Mouse (Mus musculus) bone marrow, adult 2 months (tissue): Measurements from ENCODE around the gene Mrap. TPM values are rescaled to one million over a fixed set of nuclear protein-coding genes. Genes with fewer than 3 reads are reported as not detected.

Experiments
- H3K27ac ChIP-seq: fragments of 200-500 bp; 2 replicates; pipeline ENCODE4 v1.5.1; 2012; ENCODE audit warnings: low read depth, mild to moderate bottlenecking, control low read depth, inconsistent platforms, low read length; ENCODE audit not compliant: control insufficient read depth, poor library complexity, insufficient read depth
- H3K4me1 ChIP-seq: fragments of 200-500 bp; 2 replicates; pipeline ENCODE4 v1.6.1; 2011; ENCODE audit warnings: low read length; ENCODE audit not compliant: control insufficient read depth, insufficient read depth
- H3K4me3 ChIP-seq: fragments of 200-500 bp; replicated peaks from 2 replicates; pipeline ENCODE3; 2011; ENCODE audit warnings: mild to moderate bottlenecking, low read depth, low read length, control low read depth; ENCODE audit not compliant: control insufficient read depth
- CTCF ChIP-seq: fragments of 200-500 bp; IDR thresholded peaks from 2 replicates; pipeline ENCODE4 v1.5.1; 2011; ENCODE audit warnings: low read length, control low read depth; ENCODE audit not compliant: control insufficient read depth, insufficient read depth
- POLR2A ChIP-seq: fragments of 200-500 bp; IDR thresholded peaks from 2 replicates; pipeline ENCODE4 v1.6.1; 2011; ENCODE audit warnings: low read depth, mild to moderate bottlenecking, control low read depth, low read length, borderline replicate concordance; ENCODE audit not compliant: control insufficient read depth
- WGBS: fragments of 180-500 bp; shearing (Covaris S2); methylation state at CpG from one replicate; pipeline ENCODE4 v1.1.7; 2018; 5-methylcytosine and 5-hydroxymethylcytosine counted together
- polyA plus RNA-seq: library from polyadenylated mRNA; stranded (reverse); fragments of >200 nt; gene quantifications from 2 replicates; pipeline ENCODE4 v1.2.4, GENCODE M21; 2011; ENCODE audit warnings: low replicate concordance; ENCODE audit not compliant: missing spikeins, insufficient read depth, insufficient read length

Gene Mrap
- 8.2 and 8.5 TPM in 2 replicates for polyA plus RNA-seq

GRCm38 (mm10) chr16:90738092-90738956 is at the start of gene Mrap:
Mrap (plus strand) TSS chr16:90738207.
- WGBS = 82% methylated on average over 26 of the region's 26 CpGs
- H3K4me1 ChIP-seq = no peaks in the 10 kb centered on the region; the same call in 1 of the 2 replicates
- TF ChIP-seq POLR2A = no peak
- TF ChIP-seq CTCF = no peak
- H3K27ac ChIP-seq = no peak within 1 kb of the TSS
- no peak within 1 kb of the TSS for H3K4me3 ChIP-seq

DNA sequence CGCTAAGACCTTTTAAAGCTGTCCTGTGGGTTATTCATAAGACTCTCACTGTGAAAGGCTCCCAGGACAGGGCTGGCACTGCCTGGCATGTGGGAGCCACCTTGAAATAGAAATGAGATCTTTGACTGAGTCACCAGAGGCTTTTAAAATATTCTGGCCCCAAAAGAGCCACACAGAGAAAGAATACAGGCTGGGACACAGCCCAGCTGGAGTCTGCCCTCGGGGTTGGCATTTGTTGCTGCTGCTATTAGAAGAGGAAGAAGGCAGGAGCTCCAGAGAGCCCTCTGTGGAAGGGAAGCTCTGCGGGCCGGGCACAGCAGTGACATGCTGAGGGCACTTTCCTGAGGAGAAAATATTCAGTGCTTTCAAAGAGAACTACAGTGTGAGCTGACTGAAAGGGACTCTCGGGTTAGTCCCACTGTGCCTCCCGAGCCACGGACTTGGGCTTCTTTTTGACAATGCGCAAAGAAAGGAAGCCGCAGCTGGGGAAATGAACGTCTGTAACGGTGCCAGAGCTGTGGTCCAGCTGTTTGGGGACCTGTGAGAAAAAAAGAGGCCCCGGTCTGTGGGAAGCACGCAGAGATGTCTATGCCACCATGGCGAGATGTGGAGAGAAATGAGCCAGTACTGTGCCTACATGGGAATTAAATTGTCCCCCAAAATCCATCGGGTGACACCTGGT is 45.2 kb upstream of the Mrap start:
- WGBS = 63% methylated on average over 15 of the region's 15 CpGs
- Histone ChIP-seq H3K27ac (no peak overlapping the region), H3K4me3 (no peak overlapping the region), H3K4me1 (no peaks in the 10 kb centered on the region)
- TF ChIP-seq POLR2A = no peak
- TF ChIP-seq CTCF = no peak

DNA sequence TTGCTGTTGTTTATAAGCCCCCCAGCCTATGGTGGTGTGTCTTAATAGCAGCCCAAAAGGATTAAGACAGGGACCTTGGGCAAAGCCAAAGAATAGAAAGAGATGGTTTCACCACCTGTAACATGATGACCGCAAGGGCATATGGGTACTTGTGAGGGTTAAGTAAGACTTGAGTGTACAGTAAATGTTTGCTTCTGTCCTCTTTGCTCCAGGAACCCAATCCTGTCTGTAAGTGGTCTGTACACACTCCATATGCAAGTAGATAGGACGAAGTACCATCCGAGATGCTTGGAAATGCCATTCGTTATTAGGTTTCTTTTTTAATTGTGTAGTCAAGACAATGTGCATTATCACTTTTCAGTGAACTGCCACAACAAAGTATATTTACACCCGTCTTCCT is 44.4 kb upstream of the Mrap start:
- WGBS = 82% methylated on average over 5 of the region's 5 CpGs
- TF ChIP-seq POLR2A = no peak
- H3K4me3 ChIP-seq = no peak overlapping the region
- H3K27ac ChIP-seq = no peak overlapping the region
- no peaks in the 10 kb centered on the region for H3K4me1 ChIP-seq

DNA sequence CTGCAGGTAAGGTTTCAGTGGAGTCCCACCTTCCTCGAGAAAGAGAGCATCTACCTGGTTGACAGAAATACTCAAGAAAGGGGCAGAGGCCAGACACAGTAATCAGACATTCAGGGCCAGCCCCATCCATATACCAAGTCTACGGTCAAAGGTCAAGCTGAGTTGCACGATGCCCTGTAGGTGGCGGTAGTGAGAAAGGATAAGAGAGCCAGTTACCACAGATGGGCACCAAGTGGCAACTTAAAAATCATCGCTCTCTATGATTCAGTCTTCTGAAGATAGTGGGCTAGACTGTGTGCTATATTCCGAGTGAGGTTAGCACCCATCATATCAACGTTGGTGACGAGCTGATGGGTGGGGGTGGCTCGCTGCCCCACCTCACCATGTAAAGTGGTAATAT is 43.3 kb upstream of the Mrap start:
- Histone ChIP-seq H3K4me1 (no peaks in the 10 kb centered on the region), H3K4me3 (no peak overlapping the region), H3K27ac (no peak overlapping the region)
- TF ChIP-seq POLR2A (no peak), CTCF (peak; percentile 71)
- WGBS = 61% methylated on average over 9 of the region's 9 CpGs

- no peak for TF ChIP-seq POLR2A
- no peak for TF ChIP-seq CTCF
- Histone ChIP-seq H3K4me1 (no peaks in the 10 kb centered on the region), H3K27ac (no peak overlapping the region), H3K4me3 (no peak overlapping the region)
- WGBS = 77% methylated on average over 10 of the region's 10 CpGs
Observed at GRCm38 (mm10) chr16:90695121-90695520, 42.9 kb upstream of the Mrap start.

DNA sequence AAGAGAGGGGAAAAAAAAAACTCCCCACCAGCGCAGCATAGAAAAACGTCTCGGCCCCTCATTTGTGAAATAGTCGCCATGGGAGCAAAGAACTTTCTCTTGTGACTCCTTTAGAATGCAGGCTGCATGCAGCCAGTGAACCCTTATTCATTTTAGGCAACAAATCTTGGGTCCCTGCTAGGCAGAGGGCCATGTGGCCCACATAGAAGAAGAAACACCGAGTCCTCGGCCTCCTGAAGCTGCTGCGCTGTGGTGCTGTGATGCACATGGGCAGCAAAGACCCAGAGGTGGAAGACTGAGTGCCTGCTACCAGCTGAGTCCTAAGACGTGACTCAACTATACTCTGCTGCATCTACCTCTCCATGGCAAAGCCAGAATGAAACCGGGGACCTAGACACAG is 41.7 kb upstream of the Mrap start:
- H3K4me3 ChIP-seq = no peak overlapping the region
- no peaks in the 10 kb centered on the region for H3K4me1 ChIP-seq
- 86% methylated on average over 9 of the region's 9 CpGs for WGBS
- TF ChIP-seq CTCF = no peak
- no peak for TF ChIP-seq POLR2A
- H3K27ac ChIP-seq = no peak overlapping the region

- 77% methylated on average over 14 of the region's 14 CpGs for WGBS
- Histone ChIP-seq H3K4me1 (no peaks in the 10 kb centered on the region), H3K4me3 (no peak overlapping the region), H3K27ac (no peak overlapping the region)
- TF ChIP-seq POLR2A (no peak), CTCF (no peak)
Observed at GRCm38 (mm10) chr16:90699390-90699789, 38.6 kb upstream of the Mrap start.

DNA sequence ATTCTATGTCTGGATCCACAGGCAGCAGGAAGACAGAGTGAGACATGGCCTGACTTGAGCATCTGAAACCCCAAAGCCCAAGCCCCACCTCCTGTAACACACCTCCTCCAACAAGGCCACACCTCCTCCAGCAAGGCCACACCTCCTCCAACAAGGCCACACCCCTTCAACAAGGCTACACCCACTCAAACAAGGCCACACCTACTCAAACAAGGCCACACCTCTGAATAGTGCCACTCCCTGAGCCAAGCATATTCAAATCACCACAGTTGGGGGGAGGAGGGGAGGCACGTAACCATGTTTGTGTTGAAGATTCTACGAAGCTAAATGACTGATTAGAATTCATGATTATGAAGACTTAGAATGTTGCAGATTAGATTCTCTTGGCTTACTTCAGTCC is 36.5 kb upstream of the Mrap start:
- H3K27ac ChIP-seq = no peak overlapping the region
- no peak overlapping the region for H3K4me3 ChIP-seq
- H3K4me1 ChIP-seq = no peaks in the 10 kb centered on the region
- WGBS = 90% methylated on average over 2 of the region's 2 CpGs
- TF ChIP-seq POLR2A (no peak), CTCF (no peak)
